Mouse (Mus musculus) midbrain, postnatal 0 days (tissue): ENCODE data around the gene Wnk2. TPM values are rescaled to one million over a fixed set of nuclear protein-coding genes. Genes with fewer than 3 reads are reported as not detected.

Experiments used
- ATAC-seq: fragments of 200-750 bp; cut with Nextera tagmentation; 2 replicates; pipeline ENCODE4 v1.8.0; 2017; ENCODE audit warnings: moderate number of reproducible peaks, mild to moderate bottlenecking, moderate TSS enrichment, moderate library complexity; ENCODE audit not compliant: low FRiP score
- DNase-seq: peaks from one replicate; pipeline ENCODE4 v3.0.0-alpha.2; 2015; ENCODE audit warnings: low spot score
- H3K27ac ChIP-seq: fragments of 300-500 bp; sonication (generic); 2 replicates; pipeline ENCODE4 v1.5.1; 2014; ENCODE audit warnings: low read depth, mild to moderate bottlenecking, low read length, mixed read lengths
- H3K27me3 ChIP-seq: fragments of 300-500 bp; sonication (generic); 2 replicates; pipeline ENCODE4 v1.6.1; 2014; ENCODE audit warnings: low read length, control low read depth, mixed read lengths; ENCODE audit not compliant: insufficient read depth
- H3K36me3 ChIP-seq: fragments of 300-500 bp; sonication (generic); 2 replicates; pipeline ENCODE4 v1.6.1; 2014; ENCODE audit warnings: low read length, control low read depth, mixed read lengths; ENCODE audit not compliant: insufficient read depth
- H3K4me1 ChIP-seq: fragments of 300-500 bp; sonication (generic); 2 replicates; pipeline ENCODE4 v1.6.1; 2014; ENCODE audit warnings: mild to moderate bottlenecking, control low read depth, antibody characterized with exemption, low read length, mixed read lengths; ENCODE audit not compliant: insufficient read depth
- H3K4me2 ChIP-seq: fragments of 300-500 bp; sonication (generic); 2 replicates; pipeline ENCODE4 v1.6.1; 2014; ENCODE audit warnings: low read depth, mild to moderate bottlenecking, low read length, mixed read lengths; ENCODE audit not compliant: poor library complexity, severe bottlenecking
- H3K4me3 ChIP-seq: fragments of 300-500 bp; sonication (generic); 2 replicates; pipeline ENCODE4 v1.5.1; 2014; ENCODE audit warnings: low read depth, mild to moderate bottlenecking, low read length, moderate library complexity
- H3K9ac ChIP-seq: fragments of 300-500 bp; sonication (generic); replicated peaks from 2 replicates; pipeline ENCODE4 v1.6.1; 2014; ENCODE audit warnings: mild to moderate bottlenecking, low read length, moderate library complexity, mixed read lengths; ENCODE audit not compliant: poor library complexity, severe bottlenecking
- H3K9me3 ChIP-seq: fragments of 300-500 bp; sonication (generic); 2 replicates; pipeline ENCODE4 v1.6.1; 2016; ENCODE audit warnings: low read length, control low read depth
- CTCF ChIP-seq: IDR thresholded peaks from 2 replicates; pipeline ENCODE4 v1.5.1; 2016; ENCODE audit warnings: antibody characterized with exemption, mild to moderate bottlenecking
- WGBS: fragments of 180-500 bp; shearing (Covaris S2); extraction: QIAGEN DNeasy Blood & Tissue Kit; methylation state at CpG from one replicate; pipeline ENCODE4 v1.1.7; 2014; 5-methylcytosine and 5-hydroxymethylcytosine counted together
- polyA plus RNA-seq: library from polyadenylated mRNA; unstranded; fragments of >200 nt; fragmentation: Nextera tagmentation; extraction: Ambion mirVana; gene quantifications from 2 replicates; pipeline ENCODE4 v1.2.1, GENCODE M21; 2015
- total RNA-seq: library from RNA; depleted of rRNA; stranded (reverse); fragments of >200 nt; gene quantifications from 2 replicates; pipeline ENCODE4 v1.2.3, GENCODE M21; 2014

Wnk2 gene
- total and polyA plus RNA-seq, 2 experiments from 2014 or later, result 17.7 to 62.9 TPM

GRCm38 (mm10) chr13:49192156-49192855 lies 44.5 kb upstream of the Wnk2 start:
- Histone ChIP-seq H3K9me3 (no peaks in the 10 kb centered on the region), H3K4me1 (no peaks in the 10 kb centered on the region), H3K4me2 (no peak overlapping the region), H3K27me3 (no peaks in the 10 kb centered on the region), H3K4me3 (no peak overlapping the region), H3K36me3 (peaks cover 7% of the 10 kb centered on the region; the same call in 1 of the 2 replicates), H3K9ac (no peak overlapping the region), H3K27ac (no peak overlapping the region)
- ATAC-seq (no peak), DNase-seq (no peak)
- WGBS, result 69% methylated on average over 16 of the region's 16 CpGs
- TF ChIP-seq CTCF, result no peak

- no peaks in the 10 kb centered on the region for H3K9me3 ChIP-seq
- 63% methylated on average over 5 of the region's 5 CpGs for WGBS
- no peak overlapping the region for H3K4me2 ChIP-seq
- no peak overlapping the region for H3K4me3 ChIP-seq
- DNase-seq, result no peak
- H3K27ac ChIP-seq, result no peak overlapping the region
- H3K9ac ChIP-seq, result no peak overlapping the region
- ATAC-seq, result no peak
- no peak for TF ChIP-seq CTCF
- H3K27me3 ChIP-seq, result no peaks in the 10 kb centered on the region
- peaks cover 7% of the 10 kb centered on the region; the same call in 1 of the 2 replicates for H3K36me3 ChIP-seq
- H3K4me1 ChIP-seq, result no peaks in the 10 kb centered on the region
Observed at GRCm38 (mm10) chr13:49191673-49192035, 43.8 kb upstream of the Wnk2 start.

GRCm38 (mm10) chr13:49190876-49191672 lies 43.3 kb upstream of the Wnk2 start:
- TF ChIP-seq CTCF, result no peak
- Histone ChIP-seq H3K27me3 (no peaks in the 10 kb centered on the region), H3K9ac (no peak overlapping the region), H3K4me3 (no peak overlapping the region), H3K4me1 (no peaks in the 10 kb centered on the region), H3K36me3 (peaks cover 7% of the 10 kb centered on the region; the same call in 1 of the 2 replicates), H3K4me2 (no peak overlapping the region), H3K9me3 (no peaks in the 10 kb centered on the region), H3K27ac (no peak overlapping the region)
- 71% methylated on average over 7 of the region's 7 CpGs for WGBS
- ATAC-seq, result no peak
- no peak for DNase-seq

- ATAC-seq (no peak), DNase-seq (no peak)
- H3K36me3 ChIP-seq, result no peaks in the 10 kb centered on the region; the same call in 1 of the 2 replicates
- H3K9ac ChIP-seq, result no peak overlapping the region
- no peak overlapping the region for H3K4me2 ChIP-seq
- H3K4me3 ChIP-seq, result no peak overlapping the region
- H3K27me3 ChIP-seq, result no peaks in the 10 kb centered on the region
- H3K27ac ChIP-seq, result no peak overlapping the region
- no peaks in the 10 kb centered on the region for H3K4me1 ChIP-seq
- 84% methylated on average over 12 of the region's 12 CpGs for WGBS
- no peak for TF ChIP-seq CTCF
- no peaks in the 10 kb centered on the region for H3K9me3 ChIP-seq
Observed at GRCm38 (mm10) chr13:49189970-49190870, 42.4 kb upstream of the Wnk2 start.

DNA sequence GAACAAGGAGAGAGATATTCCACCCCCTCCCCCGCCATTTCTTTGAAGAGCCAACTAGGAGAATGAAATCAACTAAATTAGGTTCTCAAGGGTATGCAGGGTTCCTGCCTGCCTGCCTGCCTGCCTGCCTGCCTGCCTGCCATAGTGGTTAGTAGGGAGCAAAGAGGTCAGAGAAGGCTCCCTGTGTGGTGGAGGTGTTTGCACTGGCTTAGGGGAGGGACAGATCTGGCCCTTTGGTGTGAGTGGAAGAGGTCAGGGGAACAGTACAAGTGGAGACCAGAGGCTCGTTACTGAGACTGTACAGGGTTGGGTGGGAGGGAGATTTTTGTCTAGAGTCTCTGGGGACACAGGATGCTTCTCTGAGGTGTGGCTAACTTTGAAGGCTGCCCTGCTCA lies 41.1 kb upstream of the Wnk2 start:
- ATAC-seq (no peak), DNase-seq (no peak)
- Histone ChIP-seq H3K4me1 (no peaks in the 10 kb centered on the region), H3K27me3 (no peaks in the 10 kb centered on the region), H3K9ac (no peak overlapping the region), H3K4me3 (no peak overlapping the region), H3K9me3 (no peaks in the 10 kb centered on the region), H3K36me3 (no peaks in the 10 kb centered on the region), H3K4me2 (0 out of 2 replicates have a peak overlapping the region, but pooled peaks have one; percentile 98), H3K27ac (no peak overlapping the region)
- TF ChIP-seq CTCF, result no peak
- WGBS, result 53% methylated on average over 2 of the region's 2 CpGs
